ENCODE assay signal across 14 mouse cellular contexts in genomic region chr16:32873366-32873765, GRCm38 (mm10).
"Had no signal": no experiment of that assay in that cellular context is flagged by ENCODE, and none has a peak within 500 bp of the region (broad histone marks: within the 10 kb centered on the region; RNA-seq: fewer than 3 reads in every experiment).

No protein-coding gene starts in this region.

- H3K4me3 ChIP-seq: intestine, embryonic 15.5 days; layer of hippocampus, adult 2 months; limb, embryonic 12.5 days; liver, embryonic 13.5 days; midbrain, embryonic 12.5 days; neural tube, embryonic 13.5 days had no signal

- DNase-seq: liver; liver, embryonic 13.5 days; liver, postnatal 0 days; right cerebral cortex, adult 18-20 months; right cerebral cortex, postnatal 25 days; thymus, adult 18-20 months; thymus, postnatal 14 days had no signal

- H3K27me3 ChIP-seq: intestine, embryonic 15.5 days; limb, embryonic 12.5 days; midbrain, embryonic 12.5 days; neural tube, embryonic 13.5 days had no signal

- H3K27ac ChIP-seq: hindbrain, embryonic 14.5 days; intestine, embryonic 15.5 days; layer of hippocampus, adult 2 months; limb, embryonic 12.5 days; liver, embryonic 13.5 days; midbrain, embryonic 12.5 days; neural tube, embryonic 13.5 days had no signal

- H3K36me3 ChIP-seq: intestine, embryonic 15.5 days; limb, embryonic 12.5 days; liver, embryonic 13.5 days; midbrain, embryonic 12.5 days; neural tube, embryonic 13.5 days had no signal

- ATAC-seq: intestine, embryonic 15.5 days; liver, postnatal 0 days; midbrain, embryonic 16.5 days had no signal
